Mouse (Mus musculus) neural tube, embryonic 13.5 days (tissue): ENCODE results near the gene A630023A22Rik. TPM values are rescaled to one million over a fixed set of nuclear protein-coding genes. Genes with fewer than 3 reads are reported as not detected.
A peak's percentile ranks its signal among the peaks of the same experiment; 100 is the strongest.

Experiments used
- ATAC-seq: fragments of 200-750 bp; cut with Nextera tagmentation; 2 replicates; pipeline ENCODE4 v1.8.0; 2017; ENCODE audit warnings: low read depth, mild to moderate bottlenecking, moderate TSS enrichment, moderate library complexity
- H3K27ac ChIP-seq: fragments of 300-500 bp; sonication (generic); replicated peaks from 2 replicates; pipeline ENCODE4 v1.5.1; 2015; ENCODE audit warnings: moderate library complexity, mild to moderate bottlenecking, inconsistent platforms
- H3K27me3 ChIP-seq: fragments of 300-500 bp; sonication (generic); 2 replicates; pipeline ENCODE4 v1.6.1; 2015; ENCODE audit warnings: mild to moderate bottlenecking, inconsistent platforms
- H3K36me3 ChIP-seq: fragments of 300-500 bp; sonication (generic); 2 replicates; pipeline ENCODE4 v1.6.1; 2015; ENCODE audit warnings: mild to moderate bottlenecking, inconsistent platforms
- H3K4me1 ChIP-seq: fragments of 300-500 bp; sonication (generic); replicated peaks from 2 replicates; pipeline ENCODE4 v1.6.1; 2015; ENCODE audit warnings: inconsistent platforms
- H3K4me2 ChIP-seq: fragments of 300-500 bp; sonication (generic); 2 replicates; pipeline ENCODE4 v1.6.1; 2015; ENCODE audit warnings: inconsistent platforms, mild to moderate bottlenecking, moderate library complexity
- H3K4me3 ChIP-seq: fragments of 300-500 bp; sonication (generic); 2 replicates; pipeline ENCODE4 v1.5.1; 2015; ENCODE audit warnings: mild to moderate bottlenecking, inconsistent platforms
- H3K9ac ChIP-seq: fragments of 300-500 bp; sonication (generic); 2 replicates; pipeline ENCODE4 v1.6.1; 2015; ENCODE audit warnings: moderate library complexity, mild to moderate bottlenecking, inconsistent platforms
- H3K9me3 ChIP-seq: fragments of 300-500 bp; sonication (generic); 2 replicates; pipeline ENCODE4 v1.6.1; 2016; ENCODE audit warnings: inconsistent platforms
- WGBS: fragments of 180-500 bp; shearing (Covaris S2); methylation state at CpG from one replicate; pipeline ENCODE4 v1.1.7; 2015; 5-methylcytosine and 5-hydroxymethylcytosine counted together
- polyA plus RNA-seq: library from polyadenylated mRNA; unstranded; fragments of >200 nt; fragmentation: Nextera tagmentation; extraction: Ambion mirVana; gene quantifications from 2 replicates; pipeline ENCODE4 v1.2.1, GENCODE M21; 2015

Gene A630023A22Rik
- polyA plus RNA-seq, 1 experiment from 2014 or later = not detected

- Histone ChIP-seq H3K27me3 (0 out of 2 replicates have a peak, but pooled peaks cover 5% of the 10 kb centered on the region), H3K4me2 (no peak overlapping the region), H3K9ac (no peak overlapping the region), H3K9me3 (no peaks in the 10 kb centered on the region), H3K4me1 (0 out of 2 replicates have a peak, but pooled peaks cover under 1% of the 10 kb centered on the region), H3K36me3 (no peaks in the 10 kb centered on the region), H3K4me3 (no peak overlapping the region), H3K27ac (no peak overlapping the region)
- WGBS = 13% methylated on average over 11 of the region's 11 CpGs
- peak; percentile 82 for ATAC-seq
These were observed 22.1 kb downstream of the A630023A22Rik start for GRCm38 (mm10) chr14:34080321-34080997.

- Histone ChIP-seq H3K4me3 (no peak overlapping the region), H3K36me3 (no peaks in the 10 kb centered on the region), H3K4me1 (0 out of 2 replicates have a peak, but pooled peaks cover 3% of the 10 kb centered on the region), H3K9ac (no peak overlapping the region), H3K27me3 (0 out of 2 replicates have a peak, but pooled peaks cover 5% of the 10 kb centered on the region), H3K4me2 (no peak overlapping the region), H3K9me3 (no peaks in the 10 kb centered on the region), H3K27ac (no peak overlapping the region)
- WGBS = 71% methylated on average over 4 of the region's 4 CpGs
- no peak for ATAC-seq
These were observed 24.3 kb downstream of the A630023A22Rik start for GRCm38 (mm10) chr14:34078293-34078692.

GRCm38 (mm10) chr14:34077222-34077621 is 25.3 kb downstream of the A630023A22Rik start:
- no peak for ATAC-seq
- Histone ChIP-seq H3K27me3 (0 out of 2 replicates have a peak, but pooled peaks cover 5% of the 10 kb centered on the region), H3K9ac (no peak overlapping the region), H3K4me1 (0 out of 2 replicates have a peak, but pooled peaks cover 3% of the 10 kb centered on the region), H3K4me3 (no peak overlapping the region), H3K27ac (no peak overlapping the region), H3K36me3 (no peaks in the 10 kb centered on the region), H3K4me2 (no peak overlapping the region), H3K9me3 (no peaks in the 10 kb centered on the region)
- 63% methylated on average over 5 of the region's 5 CpGs for WGBS

- H3K4me3 ChIP-seq = no peak overlapping the region
- H3K4me1 ChIP-seq = 0 out of 2 replicates have a peak, but pooled peaks cover 3% of the 10 kb centered on the region
- no peak overlapping the region for H3K4me2 ChIP-seq
- H3K9me3 ChIP-seq = no peaks in the 10 kb centered on the region
- no peaks in the 10 kb centered on the region for H3K27me3 ChIP-seq
- H3K9ac ChIP-seq = no peak overlapping the region
- no peak for ATAC-seq
- 27% methylated on average over 4 of the region's 4 CpGs for WGBS
- H3K27ac ChIP-seq = no peak overlapping the region
- H3K36me3 ChIP-seq = no peaks in the 10 kb centered on the region
These were observed 27.2 kb downstream of the A630023A22Rik start for GRCm38 (mm10) chr14:34075346-34075745.

GRCm38 (mm10) chr14:34071665-34072064 is 30.9 kb downstream of the A630023A22Rik start:
- 63% methylated on average over 6 of the region's 6 CpGs for WGBS
- Histone ChIP-seq H3K27me3 (no peaks in the 10 kb centered on the region), H3K4me2 (no peak overlapping the region), H3K4me3 (no peak overlapping the region), H3K9ac (no peak overlapping the region), H3K4me1 (0 out of 2 replicates have a peak, but pooled peaks cover 3% of the 10 kb centered on the region), H3K36me3 (no peaks in the 10 kb centered on the region), H3K9me3 (no peaks in the 10 kb centered on the region), H3K27ac (no peak overlapping the region)
- no peak for ATAC-seq

- H3K9me3 ChIP-seq = no peaks in the 10 kb centered on the region
- WGBS = 89% methylated on average over 6 of the region's 6 CpGs
- H3K27me3 ChIP-seq = no peaks in the 10 kb centered on the region
- no peaks in the 10 kb centered on the region for H3K4me1 ChIP-seq
- no peak within 1 kb of the TSS for H3K9ac ChIP-seq
- no peak within 1 kb of the TSS for H3K4me3 ChIP-seq
- ATAC-seq = no peak
- no peaks in the 10 kb centered on the region for H3K36me3 ChIP-seq
- H3K4me2 ChIP-seq = no peak within 1 kb of the TSS
- H3K27ac ChIP-seq = no peak within 1 kb of the TSS
These were observed 50.0 kb downstream of the A630023A22Rik start, which contains the start of gene Antxrl for GRCm38 (mm10) chr14:34052516-34052915. TSS of gene Antxrl (plus strand) at chr14:34052707.

GRCm38 (mm10) chr14:34050101-34050779 is 52.3 kb downstream of the A630023A22Rik start:
- 75% methylated on average over 5 of the region's 5 CpGs for WGBS
- Histone ChIP-seq H3K27ac (no peak overlapping the region), H3K4me2 (no peak overlapping the region), H3K9ac (no peak overlapping the region), H3K27me3 (no peaks in the 10 kb centered on the region), H3K4me1 (no peaks in the 10 kb centered on the region), H3K9me3 (no peaks in the 10 kb centered on the region), H3K4me3 (no peak overlapping the region), H3K36me3 (no peaks in the 10 kb centered on the region)
- no peak for ATAC-seq

GRCm38 (mm10) chr14:34043341-34043740 is 59.2 kb downstream of the A630023A22Rik start:
- no peak overlapping the region for H3K4me3 ChIP-seq
- ATAC-seq = no peak
- H3K27me3 ChIP-seq = no peaks in the 10 kb centered on the region
- no peak overlapping the region for H3K27ac ChIP-seq
- H3K9me3 ChIP-seq = no peaks in the 10 kb centered on the region
- H3K4me1 ChIP-seq = no peaks in the 10 kb centered on the region
- H3K36me3 ChIP-seq = no peaks in the 10 kb centered on the region
- no peak overlapping the region for H3K9ac ChIP-seq
- 76% methylated on average over 3 of the region's 3 CpGs for WGBS
- H3K4me2 ChIP-seq = no peak overlapping the region

GRCm38 (mm10) chr14:34041241-34041640 is 61.3 kb downstream of the A630023A22Rik start:
- Histone ChIP-seq H3K36me3 (no peaks in the 10 kb centered on the region), H3K4me2 (no peak overlapping the region), H3K27me3 (no peaks in the 10 kb centered on the region), H3K4me3 (no peak overlapping the region), H3K9ac (no peak overlapping the region), H3K9me3 (no peaks in the 10 kb centered on the region), H3K4me1 (no peaks in the 10 kb centered on the region), H3K27ac (no peak overlapping the region)
- whole genome bisulfite sequencing = 88% methylated on average over 4 of the region's 4 CpGs
- no peak for ATAC-seq

GRCm38 (mm10) chr14:34033841-34034610 is 68.5 kb downstream of the A630023A22Rik start:
- ATAC-seq = no peak
- Histone ChIP-seq H3K27me3 (no peaks in the 10 kb centered on the region), H3K9ac (no peak overlapping the region), H3K9me3 (no peaks in the 10 kb centered on the region), H3K36me3 (no peaks in the 10 kb centered on the region), H3K4me2 (no peak overlapping the region), H3K27ac (no peak overlapping the region), H3K4me3 (no peak overlapping the region), H3K4me1 (no peaks in the 10 kb centered on the region)
- 88% methylated on average over 8 of the region's 8 CpGs for WGBS

- H3K27ac ChIP-seq = no peak overlapping the region
- H3K4me2 ChIP-seq = no peak overlapping the region
- no peaks in the 10 kb centered on the region for H3K4me1 ChIP-seq
- H3K4me3 ChIP-seq = no peak overlapping the region
- H3K27me3 ChIP-seq = no peaks in the 10 kb centered on the region
- H3K9ac ChIP-seq = no peak overlapping the region
- peaks cover 11% of the 10 kb centered on the region for H3K9me3 ChIP-seq
- H3K36me3 ChIP-seq = no peaks in the 10 kb centered on the region
- ATAC-seq = no peak
- WGBS = 75% methylated on average over 2 of the region's 2 CpGs
These were observed 75.8 kb downstream of the A630023A22Rik start for GRCm38 (mm10) chr14:34026710-34027109.

GRCm38 (mm10) chr14:34016938-34017337 is 85.6 kb downstream of the A630023A22Rik start:
- Histone ChIP-seq H3K9ac (no peak overlapping the region), H3K4me2 (no peak overlapping the region), H3K27ac (no peak overlapping the region), H3K27me3 (no peaks in the 10 kb centered on the region), H3K4me1 (no peaks in the 10 kb centered on the region), H3K9me3 (no peaks in the 10 kb centered on the region), H3K36me3 (no peaks in the 10 kb centered on the region), H3K4me3 (no peak overlapping the region)
- ATAC-seq = no peak
- WGBS = 85% methylated on average over 2 of the region's 2 CpGs
